Comparison of ENCODE assay signal across 22 mouse cellular contexts in the genomic region with DNA sequence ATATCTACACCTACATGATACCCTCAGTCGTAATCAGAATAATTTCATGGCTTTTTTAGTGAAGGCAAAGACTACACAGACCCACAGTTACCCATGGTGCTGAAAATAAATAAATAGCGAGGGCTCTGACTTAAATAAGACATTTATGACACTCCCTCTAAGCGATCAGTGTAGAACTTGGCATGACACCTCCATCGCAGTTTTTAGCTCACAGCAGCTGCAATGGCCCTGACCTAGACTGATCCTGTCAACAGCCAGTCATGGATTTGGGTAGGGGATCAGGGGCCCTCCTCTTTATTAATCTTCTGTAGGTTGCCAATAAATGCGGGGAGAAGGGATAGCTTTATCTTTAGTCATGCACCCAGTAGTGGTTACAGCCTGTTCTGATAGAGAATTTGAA.
DNase-seq lines count a peak whose midpoint lies in the region; ATAC-seq and TF ChIP-seq lines count a peak whose summit lies in the region.
"Had no signal": no experiment of that assay in that cellular context is flagged by ENCODE, and none has a peak within 500 bp of the region (broad histone marks: within the 10 kb centered on the region; RNA-seq: fewer than 3 reads in every experiment).

No protein-coding gene starts in this region.

- peak; percentile 18 for DNase-seq in gastrocnemius, adult 2 months
- no peak for DNase-seq in gastrocnemius, postnatal 25 days
- DNase-seq in midbrain, embryonic 11.5 days (ENCODE audit: low spot score, missing footprints), result peak; percentile 10
- DNase-seq in midbrain, embryonic 10.5 days (ENCODE audit: low spot score), result no peak
- DNase-seq in skeletal muscle tissue, adult 2 months (ENCODE audit: low read depth, low spot score), result peak; percentile 21
- no peak for DNase-seq in thymus, adult 18-20 months
- DNase-seq: adrenal gland, adult 2 months; adrenal gland, postnatal 10 days; adrenal gland, postnatal 25 days; cerebellum, adult 11 months; cerebellum, adult 18-20 months; cerebellum, adult 8-10 months; cerebellum, adult 9-11 months; cerebellum, postnatal 14 days; cerebellum, postnatal 36 days; embryo, embryonic 11 days had no signal

- intact Hi-C loops in gastrocnemius, adult 2 months (cut with DNase I), result no loop called here

- H3K4me1 ChIP-seq in midbrain, embryonic 11.5 days (ENCODE audit: control insufficient read depth, insufficient read depth, low read length), result no peaks in the 10 kb centered on the region
- H3K4me1 ChIP-seq in midbrain, embryonic 10.5 days, result peaks cover 5% of the 10 kb centered on the region; the same call in 1 of the 2 replicates
- H3K4me1 ChIP-seq: embryonic facial prominence, embryonic 13.5 days; embryonic facial prominence, embryonic 15.5 days; forebrain, embryonic 12.5 days had no signal

- TF ChIP-seq CTCF in gastrocnemius, adult 2 months (IDR thresholded peaks at IDR 0.05), result no peak

- WGBS in midbrain, embryonic 11.5 days, result 78% methylated on average over 5 of the region's 5 CpGs
- WGBS in midbrain, embryonic 10.5 days, result 86% methylated on average over 5 of the region's 5 CpGs

- H3K27me3 ChIP-seq in midbrain, embryonic 11.5 days (ENCODE audit: control insufficient read depth, insufficient read depth, low read length), result no peaks in the 10 kb centered on the region
- no peaks in the 10 kb centered on the region; the same call in 1 of the 2 replicates for H3K27me3 ChIP-seq in midbrain, embryonic 10.5 days (ENCODE audit: low read depth, poor library complexity, severe bottlenecking)
- H3K27me3 ChIP-seq: embryonic facial prominence, embryonic 13.5 days; embryonic facial prominence, embryonic 15.5 days; forebrain, embryonic 12.5 days had no signal

- H3K9ac ChIP-seq in midbrain, embryonic 11.5 days (ENCODE audit: low read length), result no peak overlapping the region
- H3K9ac ChIP-seq: embryonic facial prominence, embryonic 13.5 days; embryonic facial prominence, embryonic 15.5 days; forebrain, embryonic 12.5 days had no signal

- ATAC-seq in midbrain, embryonic 11.5 days (ENCODE audit: low FRiP score), result no peak; the same call in 1 of the 2 replicates
- ATAC-seq: forebrain, embryonic 14.5 days had no signal

- no peaks in the 10 kb centered on the region for H3K36me3 ChIP-seq in midbrain, embryonic 11.5 days (ENCODE audit: control insufficient read depth, insufficient read depth, low read length)
- no peaks in the 10 kb centered on the region for H3K36me3 ChIP-seq in midbrain, embryonic 10.5 days
- H3K36me3 ChIP-seq: embryonic facial prominence, embryonic 13.5 days; embryonic facial prominence, embryonic 15.5 days; forebrain, embryonic 10.5 days; forebrain, embryonic 12.5 days had no signal

- no peaks in the 10 kb centered on the region for H3K9me3 ChIP-seq in midbrain, embryonic 11.5 days (ENCODE audit: control insufficient read depth, low read length)
- H3K9me3 ChIP-seq in midbrain, embryonic 10.5 days (replicated peaks), result no peaks in the 10 kb centered on the region
- H3K9me3 ChIP-seq: embryonic facial prominence, embryonic 13.5 days; embryonic facial prominence, embryonic 15.5 days; forebrain, embryonic 12.5 days had no signal

- no peak overlapping the region for H3K27ac ChIP-seq in gastrocnemius, adult 2 months
- H3K27ac ChIP-seq in midbrain, embryonic 11.5 days (ENCODE audit: low read depth, low read length), result no peak overlapping the region
- H3K27ac ChIP-seq in midbrain, embryonic 10.5 days (replicated peaks), result no peak overlapping the region
- H3K27ac ChIP-seq: embryonic facial prominence, embryonic 13.5 days; embryonic facial prominence, embryonic 15.5 days; forebrain, embryonic 10.5 days; forebrain, embryonic 12.5 days had no signal

- no peak overlapping the region for H3K4me3 ChIP-seq in gastrocnemius, adult 2 months
- H3K4me3 ChIP-seq in midbrain, embryonic 11.5 days (ENCODE audit: low read depth, low read length), result no peak overlapping the region
- no peak overlapping the region for H3K4me3 ChIP-seq in midbrain, embryonic 10.5 days
- H3K4me3 ChIP-seq: embryonic facial prominence, embryonic 13.5 days; embryonic facial prominence, embryonic 15.5 days; erythroblast, embryonic 14.5 days; forebrain, embryonic 10.5 days; forebrain, embryonic 12.5 days had no signal

- H3K4me2 ChIP-seq in midbrain, embryonic 11.5 days, result no peak overlapping the region
- H3K4me2 ChIP-seq: embryonic facial prominence, embryonic 13.5 days; embryonic facial prominence, embryonic 15.5 days; forebrain, embryonic 12.5 days had no signal

Comparison
In these comparisons a context has a peak if more than half of its experiments do, and no peak if none do; other contexts are left out.
1. DNase-seq: peak in gastrocnemius, adult 2 months (single experiment), midbrain, embryonic 11.5 days (single experiment) and skeletal muscle tissue, adult 2 months (single experiment); none in gastrocnemius, postnatal 25 days (single experiment), midbrain, embryonic 10.5 days (single experiment) and thymus, adult 18-20 months (0 of 2).